Mouse (Mus musculus) limb, embryonic 14.5 days (tissue): ENCODE measurements at regions not wholly inside any gene's neighbourhood (a gene's known extent, or its start where the extent isn't known, plus 50 kb on each side); places are given as distances from the start of the nearest gene placed in this dataset.

ENCODE experiments used
- ATAC-seq: fragments of 200-750 bp; cut with Nextera tagmentation; 2 replicates; pipeline ENCODE4 v1.8.0; 2017; ENCODE audit warnings: low read depth, moderate number of reproducible peaks, moderate TSS enrichment; ENCODE audit not compliant: low FRiP score
- DNase-seq: peaks from one replicate; pipeline ENCODE4 v3.0.0-alpha.2; 2015; ENCODE audit warnings: low spot score
- H3K27ac ChIP-seq: fragments of 300-500 bp; sonication (generic); replicated peaks from 2 replicates; pipeline ENCODE4 v1.5.1; 2014; ENCODE audit warnings: low read depth, mild to moderate bottlenecking, low read length, moderate library complexity, mixed read lengths
- H3K27me3 ChIP-seq: fragments of 300-500 bp; sonication (generic); 2 replicates; pipeline ENCODE4 v1.6.1; 2014; ENCODE audit warnings: low read length, mixed read lengths; ENCODE audit not compliant: control insufficient read depth, insufficient read depth
- H3K36me3 ChIP-seq: fragments of 300-500 bp; sonication (generic); 2 replicates; pipeline ENCODE4 v1.6.1; 2014; ENCODE audit warnings: mild to moderate bottlenecking, low read length, moderate library complexity, mixed read lengths; ENCODE audit not compliant: control insufficient read depth, insufficient read depth
- H3K4me1 ChIP-seq: fragments of 300-500 bp; sonication (generic); 2 replicates; pipeline ENCODE4 v1.6.1; 2014; ENCODE audit warnings: antibody characterized with exemption, low read length, mixed read lengths; ENCODE audit not compliant: control insufficient read depth, insufficient read depth
- H3K4me2 ChIP-seq: fragments of 300-500 bp; sonication (generic); replicated peaks from 2 replicates; pipeline ENCODE4 v1.6.1; 2014; ENCODE audit warnings: low read depth, mild to moderate bottlenecking, low read length, moderate library complexity; ENCODE audit not compliant: severe bottlenecking
- H3K4me3 ChIP-seq: fragments of 300-500 bp; sonication (generic); replicated peaks from 2 replicates; pipeline ENCODE4 v1.5.1; 2014; ENCODE audit warnings: low read length
- H3K9ac ChIP-seq: fragments of 300-500 bp; sonication (generic); 2 replicates; pipeline ENCODE4 v1.6.1; 2014; ENCODE audit warnings: mild to moderate bottlenecking, low read depth, low read length, moderate library complexity; ENCODE audit not compliant: severe bottlenecking
- H3K9me3 ChIP-seq: fragments of 300-500 bp; sonication (generic); 2 replicates; pipeline ENCODE4 v1.6.1; 2016; ENCODE audit warnings: low read length; ENCODE audit not compliant: control insufficient read depth
- POLR2A ChIP-seq: fragments of 200-500 bp; IDR thresholded peaks from 2 replicates; pipeline ENCODE4 v1.8.0; 2012; ENCODE audit warnings: inconsistent platforms, mild to moderate bottlenecking, moderate library complexity, borderline replicate concordance; ENCODE audit not compliant: insufficient read depth, insufficient read length; ENCODE audit errors: extremely low read depth
- WGBS: fragments of 180-500 bp; shearing (Covaris S2); extraction: QIAGEN DNeasy Blood & Tissue Kit; methylation state at CpG from one replicate; pipeline ENCODE4 v1.1.7; 2014; 5-methylcytosine and 5-hydroxymethylcytosine counted together

GRCm38 (mm10) chr8:41485163-41485562, 68.3 kb upstream of the Frg1 start:
- Histone ChIP-seq H3K9ac (no peak overlapping the region), H3K4me3 (no peak overlapping the region), H3K4me2 (no peak overlapping the region), H3K27me3 (no peaks in the 10 kb centered on the region), H3K36me3 (no peaks in the 10 kb centered on the region), H3K4me1 (no peaks in the 10 kb centered on the region), H3K9me3 (no peaks in the 10 kb centered on the region), H3K27ac (no peak overlapping the region)
- TF ChIP-seq POLR2A: no peak
- no peak for DNase-seq
- ATAC-seq: no peak
- 72% methylated on average over 5 of the region's 5 CpGs for WGBS

- Histone ChIP-seq H3K36me3 (no peaks in the 10 kb centered on the region), H3K27ac (no peak overlapping the region), H3K9me3 (no peaks in the 10 kb centered on the region), H3K27me3 (no peaks in the 10 kb centered on the region), H3K9ac (no peak overlapping the region), H3K4me3 (no peak overlapping the region), H3K4me1 (no peaks in the 10 kb centered on the region), H3K4me2 (no peak overlapping the region)
- 32% methylated on average over 3 of the region's 3 CpGs for WGBS
- DNase-seq (no peak), ATAC-seq (no peak)
- no peak for TF ChIP-seq POLR2A
Observed at GRCm38 (mm10) chr8:41483297-41483696, 66.4 kb upstream of the Frg1 start.

GRCm38 (mm10) chr8:41472992-41473699, 56.3 kb upstream of the Frg1 start:
- Histone ChIP-seq H3K4me1 (no peaks in the 10 kb centered on the region), H3K9ac (no peak overlapping the region), H3K27ac (no peak overlapping the region), H3K9me3 (no peaks in the 10 kb centered on the region), H3K27me3 (no peaks in the 10 kb centered on the region), H3K4me2 (no peak overlapping the region), H3K4me3 (no peak overlapping the region), H3K36me3 (no peaks in the 10 kb centered on the region)
- ATAC-seq (no peak), DNase-seq (no peak)
- no peak for TF ChIP-seq POLR2A
- 77% methylated on average over 8 of the region's 8 CpGs for WGBS

GRCm38 (mm10) chr8:41472233-41472632, 55.4 kb upstream of the Frg1 start:
- Histone ChIP-seq H3K4me1 (no peaks in the 10 kb centered on the region), H3K36me3 (no peaks in the 10 kb centered on the region), H3K9me3 (no peaks in the 10 kb centered on the region), H3K27me3 (no peaks in the 10 kb centered on the region), H3K4me3 (no peak overlapping the region), H3K27ac (no peak overlapping the region), H3K4me2 (no peak overlapping the region), H3K9ac (no peak overlapping the region)
- no peak for TF ChIP-seq POLR2A
- DNase-seq (no peak), ATAC-seq (no peak)
- 92% methylated on average over 3 of the region's 3 CpGs for WGBS
